In the genomic region with DNA sequence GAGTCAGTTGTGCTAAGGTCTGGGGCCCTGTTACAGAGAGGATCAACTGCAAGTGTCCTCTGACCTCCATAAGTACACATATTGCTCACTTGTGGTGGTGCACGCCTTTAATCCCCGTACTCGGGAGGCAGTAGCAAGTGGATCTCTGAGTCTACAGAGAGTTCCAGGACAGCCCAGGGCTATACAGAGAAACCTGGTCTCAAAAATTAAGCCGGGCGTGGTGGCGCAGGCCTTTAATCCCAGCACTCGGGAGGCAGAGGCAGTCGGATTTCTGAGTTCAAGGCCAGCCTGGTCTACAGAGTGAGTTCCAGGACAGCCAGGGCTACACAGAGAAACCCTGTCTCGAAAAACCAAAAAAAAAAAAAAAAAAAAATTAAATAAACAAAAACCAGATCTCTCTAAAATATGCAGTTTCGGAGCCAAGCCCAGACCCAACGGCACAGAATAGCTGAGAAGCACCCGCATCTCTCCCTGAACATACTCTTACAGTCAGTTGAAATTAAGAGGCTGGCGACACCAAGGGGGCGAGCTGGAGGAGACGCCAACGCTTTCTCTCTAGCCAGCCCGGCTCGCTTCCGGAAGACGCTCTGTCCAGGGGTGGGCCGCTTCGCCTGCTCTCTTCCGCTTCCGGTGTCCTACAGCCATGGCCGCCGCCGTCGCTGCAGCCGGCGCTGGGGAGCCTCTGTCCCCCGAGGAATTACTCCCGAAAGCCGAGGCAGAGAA, we compare ENCODE assay signal across 1 mouse cellular context.
A peak's percentile ranks its signal among the peaks of the same experiment; 100 is the strongest.
TF ChIP-seq lines count a peak whose summit lies in the region.

A gene (plus strand): TSS at position 613 of the 723 bp plus-strand sequence.

TF ChIP-seq in CH12.LX, 34 proteins besides CTCF, POLR2A, EP300 and RAD21 (continued from another document):
- TF ChIP-seq KAT2A (IDR thresholded peaks at IDR 0.05; ENCODE audit: insufficient replicate concordance, low read length) (peak; percentile 94; the same call in 1 of the 2 replicates), MYC (IDR thresholded peaks at IDR 0.05; ENCODE audit: low read depth, low read length) (no peak), GABPA (IDR thresholded peaks at IDR 0.05; ENCODE audit: insufficient replicate concordance, low read depth, low read length) (peak; percentile 91), UBTF (IDR thresholded peaks at IDR 0.05; ENCODE audit: low read depth, low read length) (no peak), JUN (IDR thresholded peaks at IDR 0.05; ENCODE audit: insufficient read depth, low read depth, low read length) (no peak), MAFK (IDR thresholded peaks at IDR 0.05; ENCODE audit: insufficient replicate concordance, low read length) (no peak), SMC3 (IDR thresholded peaks at IDR 0.05; ENCODE audit: low read depth, low read length) (no peak), JUND (conservative IDR thresholded peaks at IDR 0.05; ENCODE audit: low read depth, low read length) (no peak), MXI1 (IDR thresholded peaks at IDR 0.05; ENCODE audit: low read depth, low read length) (peak; percentile 79), ZNF384 (IDR thresholded peaks at IDR 0.05; ENCODE audit: low read depth, low read length) (no peak), ZKSCAN1 (IDR thresholded peaks at IDR 0.05; ENCODE audit: borderline replicate concordance, low read depth, low read length) (no peak), MAX (IDR thresholded peaks at IDR 0.05; ENCODE audit: low read length) (no peak), ELF1 (IDR thresholded peaks at IDR 0.05; ENCODE audit: low read depth, low read length) (peak; percentile 92), ETS1 (conservative IDR thresholded peaks at IDR 0.05; ENCODE audit: low read depth, low read length) (peak; percentile 50; the same call in 1 of the 2 replicates), MAZ (IDR thresholded peaks at IDR 0.05; ENCODE audit: low read depth, low read length) (no peak), IRF4 (IDR thresholded peaks at IDR 0.05; ENCODE audit: low read depth, low read length) (peak; percentile 72), E2F4 (IDR thresholded peaks at IDR 0.05; ENCODE audit: insufficient replicate concordance, low read depth, low read length) (no peak), TCF12 (IDR thresholded peaks at IDR 0.05; ENCODE audit: low read depth, low read length) (peak; percentile 91), RCOR1 (conservative IDR thresholded peaks at IDR 0.05; ENCODE audit: low read depth, low read length) (no peak; the same call in 1 of the 2 replicates), PAX5 (IDR thresholded peaks at IDR 0.05; ENCODE audit: low read length) (no peak), ZMIZ1 (IDR thresholded peaks at IDR 0.05; ENCODE audit: low read depth, low read length) (0 out of 2 replicates have a peak, but pooled peaks have one; percentile 50), BHLHE40 (IDR thresholded peaks at IDR 0.05; ENCODE audit: low read depth, low read length) (no peak), MEF2A (IDR thresholded peaks at IDR 0.05; ENCODE audit: borderline replicate concordance, low read depth, low read length) (peak; percentile 52; the same call in 1 of the 2 replicates), CHD1 (IDR thresholded peaks at IDR 0.05; ENCODE audit: low read depth, low read length) (no peak), TBP (conservative IDR thresholded peaks at IDR 0.05; ENCODE audit: low read depth, low read length) (0 out of 2 replicates have a peak, but pooled peaks have one; percentile 26), ZC3H11A (IDR thresholded peaks at IDR 0.05; ENCODE audit: low read depth, low read length) (no peak), CHD2 (IDR thresholded peaks at IDR 0.05; ENCODE audit: low read length) (no peak)
